Mouse (Mus musculus): Measurements from ENCODE around the gene Rad52. TPM values are rescaled to one million over a fixed set of nuclear protein-coding genes. Genes with fewer than 3 reads are reported as not detected.
A peak's percentile ranks its signal among the peaks of the same experiment; 100 is the strongest.

Gene Rad52
- 24.0 and 26.1 TPM in 2 replicates for polyA plus RNA-seq (2014; fragmentation: Nextera tagmentation; extraction: Ambion mirVana)

DNA sequence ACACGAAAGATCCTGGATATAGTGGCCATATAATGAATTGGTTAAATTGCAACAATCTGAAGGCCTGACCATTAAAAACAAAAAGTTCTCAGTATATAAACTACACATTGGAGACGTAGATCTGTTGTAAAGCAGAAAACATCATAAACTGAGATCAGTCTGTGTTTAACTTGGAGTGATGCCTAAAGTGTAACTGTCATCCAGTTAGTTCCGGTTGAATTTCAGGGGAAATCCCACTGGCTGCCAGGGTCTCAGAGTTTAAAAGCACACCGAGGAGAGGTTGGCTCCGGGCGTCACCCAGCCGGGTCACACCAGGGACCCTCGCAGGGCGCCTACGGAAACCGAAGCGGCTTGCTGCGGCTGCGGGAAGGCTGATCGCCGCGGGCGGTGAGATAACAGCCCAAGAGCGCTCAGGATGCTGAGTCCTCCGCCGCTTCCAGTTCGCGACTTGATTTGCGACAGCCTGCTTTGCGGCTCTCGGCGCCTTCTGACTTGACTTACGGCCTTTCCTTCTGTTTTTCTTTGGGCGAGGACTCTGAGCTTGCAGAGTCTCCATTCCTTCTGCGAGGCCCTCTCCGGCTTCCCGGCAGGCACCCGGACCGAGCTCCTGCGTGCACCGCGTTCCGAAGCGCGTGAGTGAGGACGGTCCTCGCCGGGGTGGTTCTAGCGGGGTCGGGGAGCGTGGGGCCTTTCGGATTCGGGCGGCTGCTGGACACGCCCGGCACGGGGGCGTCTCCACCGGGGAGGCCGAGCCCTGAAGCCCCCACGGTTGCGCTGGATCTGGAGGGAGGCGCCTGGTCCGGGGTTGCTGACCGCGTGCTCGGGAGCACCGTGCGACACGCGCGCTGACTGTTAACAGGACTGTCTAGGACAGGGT is at the start of gene Rad52:
Rad52 (plus strand) TSS at position 495 of the 877 bp plus-strand sequence.
- Histone ChIP-seq H3K27ac (replicated peaks; ENCODE audit: low read depth, low read length) (peak within 1 kb of the TSS; percentile 86), H3K9me3 (ENCODE audit: control insufficient read depth, low read length) (no peaks in the 10 kb centered on the region), H3K4me2 (ENCODE audit: low read length) (peak within 1 kb of the TSS; percentile 86), H3K36me3 (ENCODE audit: control insufficient read depth, insufficient read depth, low read length) (0 out of 2 replicates have a peak, but pooled peaks cover 3% of the 10 kb centered on the region), H3K9ac (replicated peaks; ENCODE audit: low read length) (peak within 1 kb of the TSS; percentile 91), H3K4me3 (replicated peaks; ENCODE audit: low read depth, low read length) (peak within 1 kb of the TSS; percentile 94), H3K4me1 (ENCODE audit: control insufficient read depth, insufficient read depth, low read length) (peaks cover 8% of the 10 kb centered on the region), H3K27me3 (ENCODE audit: control insufficient read depth, insufficient read depth, low read length) (no peaks in the 10 kb centered on the region)
- ATAC-seq (ENCODE audit: low FRiP score, low TSS enrichment), result peak; percentile 90
- 2% methylated on average over 67 of the region's 67 CpGs for WGBS
- peak; percentile 94 for DNase-seq

DNA sequence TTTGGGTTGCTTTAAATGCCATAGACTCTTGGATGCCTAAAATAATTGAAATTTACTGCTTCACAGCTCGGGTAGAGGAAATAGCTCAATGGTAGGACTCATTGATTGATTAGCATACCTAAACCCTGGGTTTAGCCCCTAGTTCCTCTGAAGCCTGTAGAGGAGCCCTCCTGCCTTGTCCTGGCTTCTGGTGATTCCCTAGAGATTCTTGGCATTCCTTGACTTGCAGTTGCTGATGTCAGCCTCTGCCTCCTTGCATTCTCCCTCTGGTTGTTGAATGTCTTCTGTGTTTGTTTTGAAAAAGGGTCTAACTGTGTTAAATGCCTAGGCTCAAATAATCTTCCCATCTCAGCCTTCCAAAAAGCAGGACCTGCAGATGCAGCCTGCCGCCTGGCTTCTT is 48.3 kb upstream of the Rad52 start:
- ATAC-seq (ENCODE audit: low FRiP score, low TSS enrichment), result no peak
- Histone ChIP-seq H3K9ac (replicated peaks; ENCODE audit: low read length) (no peak overlapping the region), H3K27ac (replicated peaks; ENCODE audit: low read depth, low read length) (no peak overlapping the region), H3K36me3 (ENCODE audit: control insufficient read depth, insufficient read depth, low read length) (no peaks in the 10 kb centered on the region), H3K4me2 (ENCODE audit: low read length) (no peak overlapping the region), H3K27me3 (ENCODE audit: control insufficient read depth, insufficient read depth, low read length) (no peaks in the 10 kb centered on the region), H3K4me1 (ENCODE audit: control insufficient read depth, insufficient read depth, low read length) (peaks cover 4% of the 10 kb centered on the region; the same call in 1 of the 2 replicates), H3K4me3 (replicated peaks; ENCODE audit: low read depth, low read length) (no peak overlapping the region), H3K9me3 (ENCODE audit: control insufficient read depth, low read length) (no peaks in the 10 kb centered on the region)
- no peak for DNase-seq
- 57% methylated on average over 2 of the region's 2 CpGs for WGBS

GRCm38 (mm10) chr6:119855471-119855870 is 47.0 kb upstream of the Rad52 start:
- H3K36me3 ChIP-seq (ENCODE audit: control insufficient read depth, insufficient read depth, low read length), result no peaks in the 10 kb centered on the region
- H3K9me3 ChIP-seq (ENCODE audit: control insufficient read depth, low read length), result no peaks in the 10 kb centered on the region
- H3K27me3 ChIP-seq (ENCODE audit: control insufficient read depth, insufficient read depth, low read length), result no peaks in the 10 kb centered on the region
- WGBS, result 77% methylated on average over 4 of the region's 4 CpGs
- ATAC-seq (ENCODE audit: low FRiP score, low TSS enrichment) (no peak), DNase-seq (no peak)
- no peak overlapping the region for H3K4me3 ChIP-seq (replicated peaks; ENCODE audit: low read depth, low read length)
- H3K27ac ChIP-seq (replicated peaks; ENCODE audit: low read depth, low read length), result no peak overlapping the region
- H3K9ac ChIP-seq (replicated peaks; ENCODE audit: low read length), result no peak overlapping the region
- no peaks in the 10 kb centered on the region for H3K4me1 ChIP-seq (ENCODE audit: control insufficient read depth, insufficient read depth, low read length)
- no peak overlapping the region for H3K4me2 ChIP-seq (ENCODE audit: low read length)

DNA sequence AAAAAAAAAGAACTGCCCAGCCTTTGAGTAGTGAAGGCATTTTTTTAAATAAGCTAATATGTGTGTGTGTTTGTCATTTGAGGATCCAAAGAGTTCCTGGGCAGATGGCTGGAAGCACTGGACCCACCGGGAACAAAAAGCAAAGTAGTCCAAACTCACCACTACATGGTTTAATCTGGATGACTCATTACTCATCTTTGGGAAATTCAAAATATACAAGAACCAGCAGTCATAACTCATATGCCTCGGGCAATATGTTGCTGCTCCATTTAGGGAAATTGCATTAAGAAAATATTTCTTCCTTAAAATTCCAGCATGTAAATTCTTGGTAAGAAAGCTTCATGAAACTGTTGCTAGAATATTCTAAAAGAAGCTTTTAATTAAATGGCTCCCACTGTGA is 42.3 kb upstream of the Rad52 start:
- no peaks in the 10 kb centered on the region for H3K4me1 ChIP-seq (ENCODE audit: control insufficient read depth, insufficient read depth, low read length)
- ATAC-seq (ENCODE audit: low FRiP score, low TSS enrichment) (no peak), DNase-seq (no peak)
- no peaks in the 10 kb centered on the region for H3K9me3 ChIP-seq (ENCODE audit: control insufficient read depth, low read length)
- H3K9ac ChIP-seq (replicated peaks; ENCODE audit: low read length), result no peak overlapping the region
- no peak overlapping the region for H3K4me2 ChIP-seq (ENCODE audit: low read length)
- 98% methylated on average over 2 of the region's 2 CpGs for WGBS
- H3K27me3 ChIP-seq (ENCODE audit: control insufficient read depth, insufficient read depth, low read length), result no peaks in the 10 kb centered on the region
- no peak overlapping the region for H3K27ac ChIP-seq (replicated peaks; ENCODE audit: low read depth, low read length)
- no peak overlapping the region for H3K4me3 ChIP-seq (replicated peaks; ENCODE audit: low read depth, low read length)
- no peaks in the 10 kb centered on the region for H3K36me3 ChIP-seq (ENCODE audit: control insufficient read depth, insufficient read depth, low read length)

GRCm38 (mm10) chr6:119861519-119861918 is 41.0 kb upstream of the Rad52 start:
- WGBS, result 32% methylated on average over 8 of the region's 8 CpGs

DNA sequence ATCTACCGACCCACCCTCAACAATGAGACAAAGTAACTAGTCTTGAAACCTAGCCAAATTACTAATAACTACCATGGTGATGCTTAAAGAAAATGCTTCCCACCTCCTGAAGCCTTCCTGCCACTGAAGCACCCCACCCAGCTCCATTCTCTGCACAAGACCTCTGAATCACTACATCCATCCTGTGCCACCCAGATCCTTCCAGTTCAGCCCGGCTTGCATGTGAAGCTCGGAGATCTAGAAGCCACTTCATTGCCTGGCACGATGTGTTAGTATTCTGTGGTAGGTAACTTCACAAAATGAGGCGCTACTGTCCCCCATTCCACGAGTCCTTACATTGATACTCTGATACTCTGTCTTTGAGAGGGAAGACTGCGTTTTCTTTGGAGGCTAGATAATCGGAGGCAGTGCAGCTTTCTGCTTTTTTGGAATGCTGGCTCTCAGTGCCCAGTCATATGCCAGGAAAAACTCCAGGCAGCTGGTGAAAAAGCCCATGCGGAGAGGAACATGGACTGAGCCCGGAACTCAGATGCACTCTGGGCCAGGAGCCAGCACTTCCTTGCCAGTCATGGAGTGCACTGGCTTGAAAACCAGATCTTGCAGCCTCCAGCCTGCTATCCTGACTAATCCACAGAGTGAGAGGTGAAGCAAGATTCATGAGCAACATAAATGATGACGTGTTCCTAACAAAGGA is 38.0 kb upstream of the Rad52 start:
- WGBS, result 90% methylated on average over 11 of the region's 11 CpGs
- Histone ChIP-seq H3K4me2 (ENCODE audit: low read length) (no peak overlapping the region), H3K27ac (replicated peaks; ENCODE audit: low read depth, low read length) (no peak overlapping the region), H3K9me3 (ENCODE audit: control insufficient read depth, low read length) (no peaks in the 10 kb centered on the region), H3K9ac (replicated peaks; ENCODE audit: low read length) (no peak overlapping the region), H3K36me3 (ENCODE audit: control insufficient read depth, insufficient read depth, low read length) (no peaks in the 10 kb centered on the region), H3K4me1 (ENCODE audit: control insufficient read depth, insufficient read depth, low read length) (no peaks in the 10 kb centered on the region), H3K27me3 (ENCODE audit: control insufficient read depth, insufficient read depth, low read length) (no peaks in the 10 kb centered on the region), H3K4me3 (replicated peaks; ENCODE audit: low read depth, low read length) (no peak overlapping the region)
- no peak for ATAC-seq (ENCODE audit: low FRiP score, low TSS enrichment)
- DNase-seq, result peak; percentile 46

More at GRCm38 (mm10) chr6:119861519-119861918, 41.0 kb upstream of the Rad52 start:
- Histone ChIP-seq H3K27me3 (ENCODE audit: control insufficient read depth, insufficient read depth, low read length) (no peaks in the 10 kb centered on the region), H3K9me3 (ENCODE audit: control insufficient read depth, low read length) (no peaks in the 10 kb centered on the region), H3K9ac (replicated peaks; ENCODE audit: low read length) (no peak overlapping the region), H3K4me1 (ENCODE audit: control insufficient read depth, insufficient read depth, low read length) (no peaks in the 10 kb centered on the region), H3K4me3 (replicated peaks; ENCODE audit: low read depth, low read length) (no peak overlapping the region), H3K4me2 (ENCODE audit: low read length) (no peak overlapping the region), H3K27ac (replicated peaks; ENCODE audit: low read depth, low read length) (no peak overlapping the region), H3K36me3 (ENCODE audit: control insufficient read depth, insufficient read depth, low read length) (no peaks in the 10 kb centered on the region)
- ATAC-seq (ENCODE audit: low FRiP score, low TSS enrichment), result no peak
- DNase-seq, result no peak

GRCm38 (mm10) chr6:119883151-119883550 is 19.3 kb upstream of the Rad52 start:
- H3K9me3 ChIP-seq (ENCODE audit: control insufficient read depth, low read length), result no peaks in the 10 kb centered on the region
- H3K4me2 ChIP-seq (ENCODE audit: low read length), result no peak overlapping the region
- no peaks in the 10 kb centered on the region for H3K36me3 ChIP-seq (ENCODE audit: control insufficient read depth, insufficient read depth, low read length)
- ATAC-seq (ENCODE audit: low FRiP score, low TSS enrichment) (no peak), DNase-seq (no peak)
- H3K27ac ChIP-seq (replicated peaks; ENCODE audit: low read depth, low read length), result no peak overlapping the region
- no peak overlapping the region for H3K9ac ChIP-seq (replicated peaks; ENCODE audit: low read length)
- 84% methylated on average over 7 of the region's 7 CpGs for WGBS
- no peak overlapping the region for H3K4me3 ChIP-seq (replicated peaks; ENCODE audit: low read depth, low read length)
- no peaks in the 10 kb centered on the region for H3K4me1 ChIP-seq (ENCODE audit: control insufficient read depth, insufficient read depth, low read length)
- H3K27me3 ChIP-seq (ENCODE audit: control insufficient read depth, insufficient read depth, low read length), result no peaks in the 10 kb centered on the region

DNA sequence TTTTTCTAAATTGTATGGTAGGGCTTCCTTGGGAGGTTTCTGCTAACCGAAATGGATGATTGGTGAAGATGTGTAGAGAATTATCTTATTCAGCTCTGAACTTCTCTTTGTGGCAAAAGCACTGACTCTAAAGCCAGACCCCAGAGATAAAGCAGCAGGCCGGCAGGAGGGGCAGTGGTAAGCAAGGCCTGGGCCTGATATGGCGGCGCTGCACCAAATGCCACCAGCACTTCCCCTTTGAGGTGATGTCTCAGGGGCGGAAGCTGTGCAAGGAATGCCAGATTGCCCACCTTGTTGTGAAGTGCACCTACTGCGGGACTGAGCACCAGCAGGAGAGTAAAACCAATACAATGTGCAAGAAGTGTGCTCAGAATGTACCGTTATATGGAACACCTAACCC is 9.8 kb upstream of the Rad52 start:
- Histone ChIP-seq H3K9ac (replicated peaks; ENCODE audit: low read length) (no peak overlapping the region), H3K9me3 (ENCODE audit: control insufficient read depth, low read length) (no peaks in the 10 kb centered on the region), H3K27me3 (ENCODE audit: control insufficient read depth, insufficient read depth, low read length) (no peaks in the 10 kb centered on the region), H3K4me3 (replicated peaks; ENCODE audit: low read depth, low read length) (no peak overlapping the region), H3K27ac (replicated peaks; ENCODE audit: low read depth, low read length) (no peak overlapping the region), H3K4me1 (ENCODE audit: control insufficient read depth, insufficient read depth, low read length) (no peaks in the 10 kb centered on the region), H3K36me3 (ENCODE audit: control insufficient read depth, insufficient read depth, low read length) (no peaks in the 10 kb centered on the region), H3K4me2 (ENCODE audit: low read length) (no peak overlapping the region)
- no peak for DNase-seq
- 87% methylated on average over 7 of the region's 7 CpGs for WGBS
- no peak for ATAC-seq (ENCODE audit: low FRiP score, low TSS enrichment)

Data from midbrain, embryonic 14.5 days (tissue).